Mouse (Mus musculus): ENCODE data around the gene Fibcd1. TPM values are rescaled to one million over a fixed set of nuclear protein-coding genes. Genes with fewer than 3 reads are reported as not detected.
A peak's percentile ranks its signal among the peaks of the same experiment; 100 is the strongest.

Gene Fibcd1
- polyA plus RNA-seq, 1 experiment from 2014 or later, result 0.19 TPM

DNA sequence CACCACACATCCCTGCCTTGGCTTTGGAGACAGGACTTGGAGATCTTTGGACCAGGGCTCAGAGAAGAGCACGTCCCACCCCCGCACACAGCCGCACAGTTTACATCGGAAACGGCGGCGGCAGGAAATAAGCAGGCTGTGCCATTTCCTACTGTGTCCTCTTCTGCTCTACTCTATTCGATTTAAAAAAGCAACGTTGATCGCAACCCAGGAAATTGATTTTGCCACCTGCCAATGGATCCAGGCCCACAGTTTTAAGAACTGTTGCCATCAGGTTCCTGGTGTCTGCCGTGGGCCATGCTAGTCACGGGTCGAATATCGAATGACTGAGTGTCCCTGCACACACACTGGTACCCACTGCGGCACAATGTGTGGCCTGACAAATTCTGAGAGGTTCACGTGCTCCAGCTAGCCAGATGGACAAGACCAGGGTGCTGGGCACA lies 20.3 kb downstream of the Fibcd1 start:
- Histone ChIP-seq H3K36me3 (no peaks in the 10 kb centered on the region), H3K9me3 (no peaks in the 10 kb centered on the region), H3K4me3 (replicated peaks) (no peak overlapping the region), H3K4me1 (peaks cover 21% of the 10 kb centered on the region; the same call in 1 of the 2 replicates), H3K9ac (no peak overlapping the region), H3K27ac (no peak overlapping the region), H3K4me2 (no peak overlapping the region), H3K27me3 (replicated peaks) (peaks cover 8% of the 10 kb centered on the region; the same call in 1 of the 2 replicates)
- ATAC-seq (ENCODE audit: insufficient read depth, low FRiP score, low read depth), result no peak
- 77% methylated on average over 16 of the region's 16 CpGs for WGBS

DNA sequence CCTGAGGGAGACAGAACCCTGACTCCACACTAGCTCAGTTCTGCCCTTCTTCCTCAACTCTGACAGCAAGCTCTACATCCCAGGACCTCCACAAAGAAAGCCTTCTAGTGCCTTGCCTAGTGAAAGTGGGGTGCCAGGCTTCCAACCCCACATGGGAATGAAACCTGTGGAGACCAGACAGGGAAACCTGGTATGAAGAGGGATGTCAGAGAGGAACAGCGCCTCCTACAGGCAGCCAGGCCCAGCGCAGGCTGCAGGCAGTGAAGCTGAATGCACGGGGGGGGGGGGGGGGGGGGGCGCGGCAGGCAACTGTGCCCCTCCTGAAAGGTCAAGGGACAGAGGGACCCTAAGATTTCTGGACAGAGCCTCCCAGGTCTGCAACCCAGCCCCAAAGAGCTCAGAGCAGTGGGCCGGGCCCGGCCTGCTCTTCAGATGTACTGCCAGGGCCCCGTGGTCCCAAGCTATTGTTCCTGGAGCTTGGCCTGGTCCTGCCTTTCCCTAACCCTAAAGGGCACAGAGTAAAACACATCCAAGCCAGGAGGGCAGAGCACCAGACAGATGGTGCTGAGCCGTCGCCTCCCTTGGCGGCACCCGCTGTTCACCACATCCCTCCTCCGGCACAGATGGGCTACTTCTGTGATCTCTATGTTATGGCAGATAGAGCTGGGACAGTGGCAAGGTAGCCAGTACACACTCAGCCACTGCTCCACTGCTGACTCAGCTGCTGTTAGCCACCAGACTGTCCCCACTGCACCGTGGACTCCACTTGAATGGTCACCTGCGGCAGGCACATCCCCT lies 21.7 kb downstream of the Fibcd1 start:
- Histone ChIP-seq H3K4me1 (peaks cover 21% of the 10 kb centered on the region; the same call in 1 of the 2 replicates), H3K4me3 (replicated peaks) (no peak overlapping the region), H3K36me3 (no peaks in the 10 kb centered on the region), H3K27me3 (replicated peaks) (peaks cover 8% of the 10 kb centered on the region; the same call in 1 of the 2 replicates), H3K27ac (no peak overlapping the region), H3K4me2 (no peak overlapping the region), H3K9me3 (no peaks in the 10 kb centered on the region), H3K9ac (no peak overlapping the region)
- ATAC-seq (ENCODE audit: insufficient read depth, low FRiP score, low read depth), result no peak
- 79% methylated on average over 12 of the region's 15 CpGs for WGBS

DNA sequence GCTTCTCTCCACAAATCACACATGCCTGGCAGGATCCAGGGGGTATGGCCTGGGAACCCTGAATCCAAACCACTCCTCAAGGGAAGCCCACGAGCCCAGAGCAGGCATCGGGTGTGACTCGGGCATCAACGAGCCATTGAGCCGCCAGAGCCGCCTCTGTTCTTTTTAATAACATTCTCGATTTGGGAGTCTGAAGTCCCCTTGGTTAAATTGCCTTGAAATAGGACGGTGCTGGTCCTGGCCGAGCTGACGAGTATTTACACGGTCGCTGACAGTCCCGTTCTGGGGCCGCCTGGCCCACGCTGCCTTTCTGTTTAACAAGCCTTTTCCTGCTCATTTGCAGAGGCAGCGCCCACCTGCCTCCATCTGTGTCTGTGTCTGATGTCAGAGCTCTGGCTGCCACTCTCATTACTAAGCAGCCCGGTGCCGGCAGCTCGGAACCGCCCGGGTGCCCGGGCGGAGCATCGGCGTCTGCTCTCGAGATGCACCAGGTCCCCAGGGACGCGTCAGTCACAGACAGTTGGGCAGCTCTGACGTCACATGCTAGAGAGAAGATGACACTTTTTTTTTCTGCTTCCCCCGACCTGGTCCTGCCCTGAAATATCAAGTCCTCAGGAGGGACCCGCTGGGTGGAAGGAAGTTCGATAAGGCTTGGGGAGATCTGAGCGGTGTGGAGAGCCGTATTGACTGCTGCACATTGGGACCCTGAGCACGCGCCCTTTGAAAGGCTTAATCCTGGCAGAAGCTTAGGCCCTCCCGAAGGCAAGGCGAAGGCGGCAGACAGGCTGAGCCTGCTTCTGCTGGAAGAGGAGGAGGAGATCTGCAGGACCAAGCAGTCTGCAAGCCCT lies 23.1 kb downstream of the Fibcd1 start:
- Histone ChIP-seq H3K9me3 (no peaks in the 10 kb centered on the region), H3K9ac (no peak overlapping the region), H3K4me2 (peak overlapping the region; percentile 38), H3K36me3 (no peaks in the 10 kb centered on the region), H3K27ac (no peak overlapping the region), H3K4me1 (peaks cover 15% of the 10 kb centered on the region; the same call in 1 of the 2 replicates), H3K27me3 (replicated peaks) (peaks cover 8% of the 10 kb centered on the region; the same call in 1 of the 2 replicates), H3K4me3 (replicated peaks) (peak overlapping the region; percentile 18; the same call in 1 of the 2 replicates)
- no peak for ATAC-seq (ENCODE audit: insufficient read depth, low FRiP score, low read depth)
- 16% methylated on average over 39 of the region's 39 CpGs for WGBS

DNA sequence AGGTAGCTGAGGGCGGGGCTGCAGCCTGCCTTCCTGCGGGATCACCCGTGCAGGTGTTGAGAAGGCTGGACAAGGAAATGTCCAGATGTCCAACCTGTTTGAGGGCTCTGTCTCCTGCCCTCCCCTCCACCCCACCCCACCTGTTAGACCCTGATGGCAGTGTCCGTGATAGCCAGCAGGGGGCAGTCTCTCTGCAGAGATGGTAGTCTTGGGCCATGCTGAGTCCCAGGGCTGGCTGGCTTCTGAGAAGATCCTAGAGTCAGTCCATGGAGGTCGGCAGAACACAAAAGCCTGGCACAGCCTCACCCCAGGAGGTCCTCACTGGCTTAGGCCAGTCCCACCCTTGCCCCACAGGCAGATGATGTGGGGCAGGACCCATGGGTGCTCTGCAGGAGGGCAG lies 30.4 kb downstream of the Fibcd1 start:
- no peak overlapping the region for H3K9ac ChIP-seq
- H3K27ac ChIP-seq, result no peak overlapping the region
- WGBS, result 29% methylated on average over 5 of the region's 5 CpGs
- no peak overlapping the region for H3K4me3 ChIP-seq (replicated peaks)
- H3K4me1 ChIP-seq, result no peaks in the 10 kb centered on the region
- H3K9me3 ChIP-seq, result no peaks in the 10 kb centered on the region
- H3K27me3 ChIP-seq (replicated peaks), result no peaks in the 10 kb centered on the region
- ATAC-seq (ENCODE audit: insufficient read depth, low FRiP score, low read depth), result no peak; the same call in 1 of the 2 replicates
- H3K4me2 ChIP-seq, result no peak overlapping the region
- no peaks in the 10 kb centered on the region for H3K36me3 ChIP-seq

- Histone ChIP-seq H3K27me3 (replicated peaks) (no peaks in the 10 kb centered on the region), H3K4me1 (no peaks in the 10 kb centered on the region), H3K4me3 (replicated peaks) (no peak overlapping the region), H3K36me3 (no peaks in the 10 kb centered on the region), H3K27ac (no peak overlapping the region), H3K4me2 (no peak overlapping the region), H3K9me3 (no peaks in the 10 kb centered on the region), H3K9ac (no peak overlapping the region)
- WGBS, result 71% methylated on average over 7 of the region's 7 CpGs
- no peak for ATAC-seq (ENCODE audit: insufficient read depth, low FRiP score, low read depth)
Observed at GRCm38 (mm10) chr2:31814699-31815098, 31.1 kb downstream of the Fibcd1 start.

DNA sequence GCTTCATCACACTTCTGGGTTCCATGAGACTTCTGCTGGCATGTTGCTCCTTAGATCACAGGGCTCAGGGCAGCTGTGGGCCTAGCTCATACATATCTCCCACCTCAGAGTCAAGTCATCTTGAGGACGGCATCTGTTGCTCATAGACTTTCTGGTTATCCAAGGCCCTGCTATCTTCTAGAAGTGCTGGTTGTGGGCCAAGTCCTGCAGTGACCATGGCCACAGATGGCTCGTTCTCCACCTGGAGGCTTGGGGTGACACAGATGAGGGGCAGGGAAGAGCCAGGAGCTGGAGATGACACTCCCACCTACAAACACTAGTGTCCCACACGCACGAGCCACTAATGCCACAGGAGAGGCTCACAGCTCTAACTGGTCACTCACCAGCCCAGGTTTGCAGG lies 32.2 kb downstream of the Fibcd1 start:
- no peak for ATAC-seq (ENCODE audit: insufficient read depth, low FRiP score, low read depth)
- Histone ChIP-seq H3K27ac (no peak overlapping the region), H3K4me2 (no peak overlapping the region), H3K9ac (no peak overlapping the region), H3K4me3 (replicated peaks) (no peak overlapping the region), H3K9me3 (no peaks in the 10 kb centered on the region), H3K36me3 (no peaks in the 10 kb centered on the region), H3K27me3 (replicated peaks) (no peaks in the 10 kb centered on the region), H3K4me1 (peaks cover 5% of the 10 kb centered on the region; the same call in 1 of the 2 replicates)
- WGBS, result 80% methylated on average over 4 of the region's 4 CpGs

DNA sequence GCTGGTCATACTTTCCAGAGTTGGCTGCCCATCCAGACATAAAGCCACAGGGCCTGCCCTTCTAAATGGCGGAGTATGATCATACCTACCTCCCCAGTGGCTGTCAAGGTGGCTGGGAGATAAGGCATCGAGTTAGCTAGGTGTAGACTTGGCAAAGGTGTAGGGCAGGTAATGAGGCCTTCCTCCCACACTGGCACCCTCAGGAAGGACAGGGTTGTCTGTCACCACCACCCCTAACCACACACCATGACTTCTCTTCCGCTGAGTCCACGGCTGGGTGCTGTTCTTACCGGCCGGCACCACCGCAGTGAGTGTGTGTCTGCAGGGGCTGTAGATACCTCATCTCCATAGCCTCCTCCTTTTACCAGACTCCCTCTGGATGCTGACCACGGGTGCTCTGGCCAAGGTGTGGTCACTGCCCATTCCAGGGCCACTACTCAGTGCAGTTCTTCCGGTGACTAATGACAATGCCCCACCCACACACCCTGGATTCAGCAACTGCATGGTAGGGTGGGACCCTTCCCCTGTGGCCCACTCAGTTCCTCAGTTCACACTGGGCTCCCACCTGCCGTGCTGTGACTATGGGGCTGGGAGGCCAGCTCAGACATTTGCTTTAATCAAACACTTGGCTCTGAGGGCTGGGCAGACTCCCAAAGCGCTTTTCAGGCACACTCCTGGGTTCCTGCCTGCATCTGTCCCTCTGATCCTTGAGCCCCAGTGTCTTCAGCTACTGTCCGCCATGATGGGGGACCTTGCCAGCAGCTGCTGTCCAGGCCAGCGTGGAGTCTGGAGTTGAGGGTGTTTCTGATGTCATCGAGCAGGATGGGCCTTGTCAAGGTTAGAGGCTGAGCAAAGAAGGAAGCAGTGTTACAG lies 34.5 kb downstream of the Fibcd1 start:
- Histone ChIP-seq H3K27me3 (replicated peaks) (no peaks in the 10 kb centered on the region), H3K4me2 (no peak overlapping the region), H3K27ac (no peak overlapping the region), H3K9ac (no peak overlapping the region), H3K4me3 (replicated peaks) (no peak overlapping the region), H3K9me3 (no peaks in the 10 kb centered on the region), H3K36me3 (no peaks in the 10 kb centered on the region), H3K4me1 (peaks cover 7% of the 10 kb centered on the region; the same call in 1 of the 2 replicates)
- no peak for ATAC-seq (ENCODE audit: insufficient read depth, low FRiP score, low read depth)
- 79% methylated on average over 14 of the region's 14 CpGs for WGBS

DNA sequence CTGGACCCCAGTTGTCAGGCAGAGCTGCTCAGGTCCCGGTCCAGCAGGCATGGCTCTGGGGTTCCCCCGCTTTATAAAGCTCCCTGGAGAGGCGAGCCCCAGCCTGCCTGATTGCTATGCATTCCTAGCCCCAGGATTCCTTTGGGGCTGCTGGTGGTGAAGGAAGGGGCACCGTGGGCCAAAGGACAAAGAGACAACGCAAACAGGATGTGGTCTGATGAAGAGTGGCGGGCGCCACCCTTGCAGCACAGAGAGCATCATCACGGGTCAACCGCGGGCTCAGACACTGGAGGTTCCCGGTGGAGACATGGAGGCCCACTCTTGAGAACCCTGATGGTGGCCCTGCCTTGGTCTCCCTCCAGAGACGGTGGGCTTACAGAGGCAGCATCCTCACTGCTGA lies 35.4 kb downstream of the Fibcd1 start, which contains the start of gene Qrfp:
TSS of gene Qrfp (minus strand) at position 137 of the 400 bp plus-strand sequence.
- Histone ChIP-seq H3K27ac (no peak within 1 kb of the TSS), H3K27me3 (replicated peaks) (no peaks in the 10 kb centered on the region), H3K4me3 (replicated peaks) (no peak within 1 kb of the TSS), H3K36me3 (no peaks in the 10 kb centered on the region), H3K9me3 (no peaks in the 10 kb centered on the region), H3K9ac (no peak within 1 kb of the TSS), H3K4me2 (no peak within 1 kb of the TSS), H3K4me1 (peaks cover 7% of the 10 kb centered on the region; the same call in 1 of the 2 replicates)
- 52% methylated on average over 12 of the region's 12 CpGs for WGBS
- no peak for ATAC-seq (ENCODE audit: insufficient read depth, low FRiP score, low read depth)

GRCm38 (mm10) chr2:31809358-31809740 lies 36.5 kb downstream of the Fibcd1 start:
- Histone ChIP-seq H3K27ac (no peak overlapping the region), H3K27me3 (replicated peaks) (no peaks in the 10 kb centered on the region), H3K9ac (no peak overlapping the region), H3K9me3 (no peaks in the 10 kb centered on the region), H3K4me1 (peaks cover 7% of the 10 kb centered on the region; the same call in 1 of the 2 replicates), H3K4me3 (replicated peaks) (no peak overlapping the region), H3K36me3 (no peaks in the 10 kb centered on the region), H3K4me2 (no peak overlapping the region)
- 43% methylated on average over 2 of the region's 2 CpGs for WGBS
- ATAC-seq (ENCODE audit: insufficient read depth, low FRiP score, low read depth), result no peak

GRCm38 (mm10) chr2:31808410-31809357 lies 37.1 kb downstream of the Fibcd1 start:
- H3K4me1 ChIP-seq, result peaks cover 7% of the 10 kb centered on the region; the same call in 1 of the 2 replicates
- ATAC-seq (ENCODE audit: insufficient read depth, low FRiP score, low read depth), result no peak
- H3K36me3 ChIP-seq, result peaks cover 2% of the 10 kb centered on the region; the same call in 1 of the 2 replicates
- no peak overlapping the region for H3K4me3 ChIP-seq (replicated peaks)
- no peak overlapping the region for H3K9ac ChIP-seq
- H3K27ac ChIP-seq, result no peak overlapping the region
- 50% methylated on average over 28 of the region's 28 CpGs for WGBS
- no peak overlapping the region for H3K4me2 ChIP-seq
- H3K9me3 ChIP-seq, result no peaks in the 10 kb centered on the region
- no peaks in the 10 kb centered on the region for H3K27me3 ChIP-seq (replicated peaks)
